In genomic region chr1:33883102-33883839, GRCm38 (mm10) we compare ENCODE assay signal across 8 mouse cellular contexts. TPM values are rescaled to one million over a fixed set of nuclear protein-coding genes. Genes with fewer than 3 reads are reported as not detected.
DNase-seq lines count a peak whose midpoint lies in the region; ATAC-seq lines count a peak whose summit lies in the region.

No protein-coding gene starts in this region.

- no peak overlapping the region for H3K4me2 ChIP-seq in forebrain, embryonic 11.5 days (ENCODE audit: low read depth, low read length, severe bottlenecking)
- peak overlapping the region; percentile 29; the same call in 1 of the 2 replicates for H3K4me2 ChIP-seq in forebrain, embryonic 14.5 days (ENCODE audit: low read length)
- peak overlapping the region; percentile 31 for H3K4me2 ChIP-seq in hindbrain, embryonic 16.5 days (ENCODE audit: low read length)
- peak overlapping the region; percentile 1; the same call in 1 of the 2 replicates for H3K4me2 ChIP-seq in limb, embryonic 11.5 days (ENCODE audit: low read depth, severe bottlenecking)
- H3K4me2 ChIP-seq in midbrain, embryonic 15.5 days: peak overlapping the region; percentile 6

- no peaks in the 10 kb centered on the region for H3K36me3 ChIP-seq in forebrain, embryonic 10.5 days (replicated peaks)
- H3K36me3 ChIP-seq in forebrain, embryonic 11.5 days (ENCODE audit: control insufficient read depth, insufficient read depth, low read length): no peaks in the 10 kb centered on the region
- no peaks in the 10 kb centered on the region for H3K36me3 ChIP-seq in forebrain, embryonic 14.5 days (ENCODE audit: control insufficient read depth, insufficient read depth, low read length)
- no peaks in the 10 kb centered on the region for H3K36me3 ChIP-seq in hindbrain, embryonic 16.5 days (ENCODE audit: control insufficient read depth, insufficient read depth, low read length)
- no peaks in the 10 kb centered on the region for H3K36me3 ChIP-seq in limb, embryonic 11.5 days (ENCODE audit: control insufficient read depth, insufficient read depth, low read length)
- no peaks in the 10 kb centered on the region for H3K36me3 ChIP-seq in midbrain, embryonic 15.5 days (replicated peaks)

- no peak overlapping the region for H3K9ac ChIP-seq in forebrain, embryonic 11.5 days (ENCODE audit: low read length)
- no peak overlapping the region for H3K9ac ChIP-seq in forebrain, embryonic 14.5 days (ENCODE audit: low read length)
- no peak overlapping the region for H3K9ac ChIP-seq in hindbrain, embryonic 16.5 days (ENCODE audit: low read depth, low read length)
- no peak overlapping the region for H3K9ac ChIP-seq in limb, embryonic 11.5 days (ENCODE audit: low read length)
- no peak overlapping the region for H3K9ac ChIP-seq in midbrain, embryonic 15.5 days

- H3K27ac ChIP-seq in forebrain, embryonic 10.5 days: no peak overlapping the region
- no peak overlapping the region for H3K27ac ChIP-seq in forebrain, embryonic 11.5 days (ENCODE audit: low read depth, low read length)
- no peak overlapping the region for H3K27ac ChIP-seq in forebrain, embryonic 14.5 days (ENCODE audit: low read depth, low read length)
- H3K27ac ChIP-seq in hindbrain, embryonic 16.5 days (ENCODE audit: low read depth, low read length): no peak overlapping the region
- H3K27ac ChIP-seq in limb, embryonic 11.5 days (replicated peaks; ENCODE audit: low read depth, low read length): no peak overlapping the region
- no peak overlapping the region for H3K27ac ChIP-seq in midbrain, embryonic 15.5 days

- H3K27me3 ChIP-seq in forebrain, embryonic 10.5 days (ENCODE audit: poor library complexity, severe bottlenecking): no peaks in the 10 kb centered on the region
- no peaks in the 10 kb centered on the region for H3K27me3 ChIP-seq in forebrain, embryonic 11.5 days (ENCODE audit: control insufficient read depth, insufficient read depth, low read length)
- H3K27me3 ChIP-seq in forebrain, embryonic 14.5 days (replicated peaks; ENCODE audit: control insufficient read depth, insufficient read depth, low read length): no peaks in the 10 kb centered on the region
- H3K27me3 ChIP-seq in hindbrain, embryonic 16.5 days (replicated peaks; ENCODE audit: control insufficient read depth, insufficient read depth, low read length): no peaks in the 10 kb centered on the region
- no peaks in the 10 kb centered on the region for H3K27me3 ChIP-seq in limb, embryonic 11.5 days (ENCODE audit: control insufficient read depth, insufficient read depth, low read length)
- no peaks in the 10 kb centered on the region for H3K27me3 ChIP-seq in midbrain, embryonic 15.5 days (replicated peaks)

- ATAC-seq in forebrain, embryonic 11.5 days (replicated peaks; ENCODE audit: low FRiP score): no peak
- ATAC-seq in forebrain, embryonic 14.5 days: no peak
- ATAC-seq in hindbrain, embryonic 16.5 days: no peak
- ATAC-seq in limb, embryonic 11.5 days (ENCODE audit: insufficient number of reproducible peaks, low FRiP score, low TSS enrichment, low read depth): no peak
- no peak for ATAC-seq in midbrain, embryonic 15.5 days (replicated peaks)

- DNase-seq in forebrain, embryonic 10.5 days (ENCODE audit: extremely low spot score, low spot score): no peak
- no peak for DNase-seq in forebrain, embryonic 11.5 days (ENCODE audit: low spot score)
- DNase-seq in ZHBTc4 (ENCODE audit: low read depth, low spot score): peak; percentile 51
- peak; percentile 17 for DNase-seq in forebrain, embryonic 14.5 days (ENCODE audit: low spot score)
- peak; percentile 28 for DNase-seq in limb, embryonic 11.5 days (ENCODE audit: low spot score)
- DNase-seq in thymus, postnatal 10 days (ENCODE audit: low spot score in 2 of 2): peak; percentile 32 to 58

- no peaks in the 10 kb centered on the region for H3K4me1 ChIP-seq in forebrain, embryonic 10.5 days
- H3K4me1 ChIP-seq in forebrain, embryonic 11.5 days (replicated peaks; ENCODE audit: control insufficient read depth, insufficient read depth, low read length): no peaks in the 10 kb centered on the region
- H3K4me1 ChIP-seq in forebrain, embryonic 14.5 days (ENCODE audit: control insufficient read depth, insufficient read depth, low read length): no peaks in the 10 kb centered on the region
- H3K4me1 ChIP-seq in hindbrain, embryonic 16.5 days (ENCODE audit: control insufficient read depth, insufficient read depth, low read depth, low read length): no peaks in the 10 kb centered on the region
- H3K4me1 ChIP-seq in limb, embryonic 11.5 days (ENCODE audit: control insufficient read depth, insufficient read depth, low read length): no peaks in the 10 kb centered on the region
- no peaks in the 10 kb centered on the region for H3K4me1 ChIP-seq in midbrain, embryonic 15.5 days

- no peaks in the 10 kb centered on the region for H3K9me3 ChIP-seq in forebrain, embryonic 10.5 days
- H3K9me3 ChIP-seq in forebrain, embryonic 11.5 days (ENCODE audit: control insufficient read depth, low read length): no peaks in the 10 kb centered on the region
- H3K9me3 ChIP-seq in forebrain, embryonic 14.5 days (replicated peaks; ENCODE audit: control insufficient read depth, low read length): no peaks in the 10 kb centered on the region
- no peaks in the 10 kb centered on the region for H3K9me3 ChIP-seq in hindbrain, embryonic 16.5 days (ENCODE audit: control insufficient read depth, low read length)
- no peaks in the 10 kb centered on the region for H3K9me3 ChIP-seq in limb, embryonic 11.5 days (ENCODE audit: control insufficient read depth, low read length)
- H3K9me3 ChIP-seq in midbrain, embryonic 15.5 days: no peaks in the 10 kb centered on the region

- 20% methylated on average over 18 of the region's 18 CpGs for WGBS in forebrain, embryonic 10.5 days
- WGBS in forebrain, embryonic 11.5 days: 24% methylated on average over 18 of the region's 18 CpGs
- 17% methylated on average over 18 of the region's 18 CpGs for WGBS in forebrain, embryonic 14.5 days
- 25% methylated on average over 18 of the region's 18 CpGs for WGBS in hindbrain, embryonic 16.5 days
- 17% methylated on average over 18 of the region's 18 CpGs for WGBS in limb, embryonic 11.5 days
- 27% methylated on average over 18 of the region's 18 CpGs for WGBS in midbrain, embryonic 15.5 days

- peak overlapping the region; percentile 4; the same call in 1 of the 2 replicates for H3K4me3 ChIP-seq in forebrain, embryonic 10.5 days
- H3K4me3 ChIP-seq in forebrain, embryonic 11.5 days (ENCODE audit: low read depth, low read length): no peak overlapping the region
- no peak overlapping the region for H3K4me3 ChIP-seq in forebrain, embryonic 14.5 days (ENCODE audit: low read depth, low read length)
- H3K4me3 ChIP-seq in hindbrain, embryonic 16.5 days (ENCODE audit: low read length): peak overlapping the region; percentile 3; the same call in 1 of the 2 replicates
- no peak overlapping the region for H3K4me3 ChIP-seq in limb, embryonic 11.5 days (ENCODE audit: low read depth, low read length)
- no peak overlapping the region for H3K4me3 ChIP-seq in midbrain, embryonic 15.5 days

RNA-seq across cellular contexts. Expression of gene Bend6, which starts 24.3 kb away (rescaled TPM):
- 1.5 and 2.0 TPM in 2 replicates for polyA plus RNA-seq in forebrain, embryonic 10.5 days (2016; fragmentation: Nextera tagmentation; extraction: Ambion mirVana)
- 2.4 and 3.0 TPM in 2 replicates for polyA plus RNA-seq in forebrain, embryonic 11.5 days (2014; fragmentation: Nextera tagmentation; extraction: Ambion mirVana)
- 32.2 and 40.3 TPM in 2 replicates for polyA plus RNA-seq in forebrain, embryonic 14.5 days (2014; fragmentation: Nextera tagmentation; extraction: Ambion mirVana)
- polyA plus RNA-seq in hindbrain, embryonic 16.5 days (2015; fragmentation: Nextera tagmentation; extraction: Ambion mirVana): 74.4 and 92.8 TPM in 2 replicates
- polyA plus RNA-seq in limb, embryonic 11.5 days (2014; fragmentation: Nextera tagmentation; extraction: Ambion mirVana): 0.78 and 1.5 TPM in 2 replicates
- 45.6 and 48.4 TPM in 2 replicates for polyA plus RNA-seq in midbrain, embryonic 15.5 days (2015; fragmentation: Nextera tagmentation; extraction: Ambion mirVana)

RNA-seq across cellular contexts. Expression of gene Dst, which starts 24.8 kb away (rescaled TPM):
- polyA plus RNA-seq in forebrain, embryonic 10.5 days (2016; fragmentation: Nextera tagmentation; extraction: Ambion mirVana): 11.3 and 11.9 TPM in 2 replicates
- polyA plus RNA-seq in forebrain, embryonic 11.5 days (2014; fragmentation: Nextera tagmentation; extraction: Ambion mirVana): 25.3 and 26.3 TPM in 2 replicates
- 24.9 and 43.9 TPM in 2 replicates for polyA plus RNA-seq in forebrain, embryonic 14.5 days (2014; fragmentation: Nextera tagmentation; extraction: Ambion mirVana)
- polyA plus RNA-seq in hindbrain, embryonic 16.5 days (2015; fragmentation: Nextera tagmentation; extraction: Ambion mirVana): 37.4 and 38.3 TPM in 2 replicates
- 14.7 and 18.6 TPM in 2 replicates for polyA plus RNA-seq in limb, embryonic 11.5 days (2014; fragmentation: Nextera tagmentation; extraction: Ambion mirVana)
- 38.7 and 43.0 TPM in 2 replicates for polyA plus RNA-seq in midbrain, embryonic 15.5 days (2015; fragmentation: Nextera tagmentation; extraction: Ambion mirVana)

Comparison
In these comparisons a context has a peak if more than half of its experiments do, and no peak if none do; other contexts are left out.
1. DNase-seq: peak in ZHBTc4 (single experiment), forebrain, embryonic 14.5 days (single experiment), limb, embryonic 11.5 days (single experiment) and thymus, postnatal 10 days (2 of 2); none in forebrain, embryonic 10.5 days (single experiment) and forebrain, embryonic 11.5 days (single experiment).
2. H3K4me3 ChIP-seq: peak in forebrain, embryonic 10.5 days (single experiment) and hindbrain, embryonic 16.5 days (single experiment); none in forebrain, embryonic 11.5 days (single experiment), forebrain, embryonic 14.5 days (single experiment), limb, embryonic 11.5 days (single experiment) and midbrain, embryonic 15.5 days (single experiment).